7 mouse cellular contexts compared by ENCODE assay signal in genomic region chr12:55344583-55344982, GRCm38 (mm10). TPM values are rescaled to one million over a fixed set of nuclear protein-coding genes. Genes with fewer than 3 reads are reported as not detected.
DNase-seq lines count a peak whose midpoint lies in the region; ATAC-seq and TF ChIP-seq lines count a peak whose summit lies in the region.

No protein-coding gene starts in this region.

- no peak overlapping the region for H3K9ac ChIP-seq in limb, embryonic 12.5 days (replicated peaks)

- no peaks in the 10 kb centered on the region for H3K27me3 ChIP-seq in limb, embryonic 12.5 days
- H3K27me3 ChIP-seq in limb, embryonic 10.5 days (ENCODE audit: low read depth, poor library complexity, severe bottlenecking) = no peaks in the 10 kb centered on the region

- no peak; the same call in 1 of the 2 replicates for TF ChIP-seq CTCF in gastrocnemius, adult 2 months (IDR thresholded peaks at IDR 0.05)

- no peak overlapping the region for H3K4me2 ChIP-seq in limb, embryonic 12.5 days

- DNase-seq in limb, embryonic 10.5 days (ENCODE audit: low spot score) = no peak
- peak; percentile 42 for DNase-seq in gastrocnemius, adult 2 months
- peak; percentile 11 to 20 for DNase-seq in heart, postnatal 14 days
- DNase-seq in testis, postnatal 10 days (ENCODE audit: low spot score) = no peak
- no peak for DNase-seq in natural killer cell, adult 2 months (ENCODE audit: low spot score in 2 of 2)

- WGBS in limb, embryonic 12.5 days = 83% methylated on average over 13 of the region's 13 CpGs
- WGBS in limb, embryonic 10.5 days = 89% methylated on average over 13 of the region's 13 CpGs

- 0 out of 2 replicates have a peak, but pooled peaks cover 5% of the 10 kb centered on the region for H3K36me3 ChIP-seq in limb, embryonic 12.5 days
- peaks cover 3% of the 10 kb centered on the region for H3K36me3 ChIP-seq in limb, embryonic 10.5 days

- peak overlapping the region; percentile 47; the same call in 1 of the 2 replicates for H3K27ac ChIP-seq in limb, embryonic 12.5 days
- no peak overlapping the region for H3K27ac ChIP-seq in limb, embryonic 10.5 days
- peak overlapping the region; percentile 57 for H3K27ac ChIP-seq in gastrocnemius, adult 2 months

- H3K9me3 ChIP-seq in limb, embryonic 12.5 days = no peaks in the 10 kb centered on the region
- no peaks in the 10 kb centered on the region for H3K9me3 ChIP-seq in limb, embryonic 10.5 days (replicated peaks)

- intact Hi-C loops in gastrocnemius, adult 2 months (cut with DNase I) = no loop called here
- intact Hi-C loops in heart, postnatal 14 days (cut with DNase I) = no loop called here

- no peak overlapping the region for H3K4me3 ChIP-seq in limb, embryonic 12.5 days (replicated peaks)
- no peak overlapping the region for H3K4me3 ChIP-seq in limb, embryonic 10.5 days
- H3K4me3 ChIP-seq in gastrocnemius, adult 2 months = peak overlapping the region; percentile 55

- no peak for ATAC-seq in limb, embryonic 12.5 days (ENCODE audit: insufficient number of reproducible peaks, insufficient read depth, low FRiP score, low TSS enrichment, low read depth)
- ATAC-seq in megakaryocyte-erythroid progenitor cell, adult 5-6 weeks (replicated peaks; ENCODE audit: low FRiP score, low TSS enrichment, poor library complexity, severe bottlenecking) = peak; percentile 62; the same call in 1 of the 2 replicates

- no peaks in the 10 kb centered on the region for H3K4me1 ChIP-seq in limb, embryonic 12.5 days (replicated peaks)
- 0 out of 2 replicates have a peak, but pooled peaks cover 2% of the 10 kb centered on the region for H3K4me1 ChIP-seq in limb, embryonic 10.5 days

RNA-seq across cellular contexts. Expression of gene Psma6, which starts 39.4 kb away (rescaled TPM):
- 449 and 458 TPM in 2 replicates for polyA plus RNA-seq in limb, embryonic 12.5 days (2016; fragmentation: Nextera tagmentation; extraction: Ambion mirVana)
- polyA plus RNA-seq in limb, embryonic 10.5 days (2016; fragmentation: Nextera tagmentation; extraction: Ambion mirVana) = 499 and 560 TPM in 2 replicates
- 100 to 1,000 TPM; 165 to 168 TPM for total RNA-seq in gastrocnemius, adult 2 months (2021)
- total RNA-seq in heart, postnatal 14 days (2021) = 100 to 1,000 TPM; 160 to 168 TPM
- 335 and 357 TPM in 2 replicates for total RNA-seq in megakaryocyte-erythroid progenitor cell, adult 5-6 weeks (2014; fragmentation: Nextera tagmentation)
- total RNA-seq in megakaryocyte-erythroid progenitor cell, adult 5-6 weeks (2017) = 358 and 418 TPM in 2 replicates

RNA-seq across cellular contexts. Expression of gene Ppp2r3c, which starts 41.8 kb away (rescaled TPM):
- 23.9 and 24.9 TPM in 2 replicates for polyA plus RNA-seq in limb, embryonic 12.5 days (2016; fragmentation: Nextera tagmentation; extraction: Ambion mirVana)
- 19.6 and 23.3 TPM in 2 replicates for polyA plus RNA-seq in limb, embryonic 10.5 days (2016; fragmentation: Nextera tagmentation; extraction: Ambion mirVana)
- 10 to 100 TPM; 10.2 to 12.1 TPM for total RNA-seq in gastrocnemius, adult 2 months (2021)
- total RNA-seq in heart, postnatal 14 days (2021) = 1 to 10 TPM; 8.3 to 8.9 TPM
- total RNA-seq in megakaryocyte-erythroid progenitor cell, adult 5-6 weeks (2014; fragmentation: Nextera tagmentation) = 29.6 and 36.6 TPM in 2 replicates
- total RNA-seq in megakaryocyte-erythroid progenitor cell, adult 5-6 weeks (2017) = 24.5 and 28.1 TPM in 2 replicates

RNA-seq across cellular contexts. Expression of gene 1110008L16Rik, which starts 45.2 kb away (rescaled TPM):
- 17.7 and 19.1 TPM in 2 replicates for polyA plus RNA-seq in limb, embryonic 12.5 days (2016; fragmentation: Nextera tagmentation; extraction: Ambion mirVana)
- 20.9 and 22.2 TPM in 2 replicates for polyA plus RNA-seq in limb, embryonic 10.5 days (2016; fragmentation: Nextera tagmentation; extraction: Ambion mirVana)
- 10 to 100 TPM; 10.4 to 10.7 TPM for total RNA-seq in gastrocnemius, adult 2 months (2021)
- total RNA-seq in heart, postnatal 14 days (2021) = 1 to 10 TPM; 8.2 to 9.2 TPM
- 31.6 and 45.5 TPM in 2 replicates for total RNA-seq in megakaryocyte-erythroid progenitor cell, adult 5-6 weeks (2014; fragmentation: Nextera tagmentation)
- 40.3 and 47.5 TPM in 2 replicates for total RNA-seq in megakaryocyte-erythroid progenitor cell, adult 5-6 weeks (2017)

Comparison
In these comparisons a context has a peak if more than half of its experiments do, and no peak if none do; other contexts are left out.
1. DNase-seq: peak in gastrocnemius, adult 2 months (single experiment) and heart, postnatal 14 days (2 of 2); none in limb, embryonic 10.5 days (single experiment), testis, postnatal 10 days (single experiment) and natural killer cell, adult 2 months (0 of 2).